Mouse (Mus musculus): ENCODE measurements around the gene Nol3.

- TF ChIP-seq CTCF (IDR thresholded peaks at IDR 0.05; ENCODE audit: borderline replicate concordance, insufficient read depth, low read depth, low read length) (peak; percentile 73), POLR2A (IDR thresholded peaks at IDR 0.05; ENCODE audit: borderline replicate concordance, insufficient read depth, low read length) (no peak)
These were observed 7.1 kb downstream of the Nol3 start for GRCm38 (mm10) chr8:105283074-105283473.

All from cerebellum, adult 2 months (tissue).